In genomic region chrX:99509511-99509919, GRCm38 (mm10) we compare ENCODE assay signal across 17 mouse cellular contexts. TPM values are rescaled to one million over a fixed set of nuclear protein-coding genes. Genes with fewer than 3 reads are reported as not detected.
A peak's percentile ranks its signal among the peaks of the same experiment; 100 is the strongest.
DNase-seq lines count a peak whose midpoint lies in the region; ATAC-seq and TF ChIP-seq lines count a peak whose summit lies in the region.
"Had no signal": no experiment of that assay in that cellular context is flagged by ENCODE, and none has a peak within 500 bp of the region (broad histone marks: within the 10 kb centered on the region; RNA-seq: fewer than 3 reads in every experiment).

No protein-coding gene starts in this region.

- WGBS in intestine, embryonic 14.5 days = 58% methylated on average over 6 of the region's 6 CpGs
- 51% methylated on average over 6 of the region's 6 CpGs for WGBS in intestine, postnatal 0 days
- WGBS in lung, embryonic 16.5 days = 30% methylated on average over 6 of the region's 6 CpGs
- 32% methylated on average over 6 of the region's 6 CpGs for WGBS in forebrain, embryonic 16.5 days
- 48% methylated on average over 6 of the region's 6 CpGs for WGBS in stomach, embryonic 14.5 days

- no peak overlapping the region for H3K4me3 ChIP-seq in intestine, embryonic 14.5 days (ENCODE audit: low read depth, low read length)
- H3K4me3 ChIP-seq in intestine, postnatal 0 days (ENCODE audit: low read depth, low read length) = no peak overlapping the region
- no peak overlapping the region for H3K4me3 ChIP-seq in lung, embryonic 16.5 days (ENCODE audit: low read length)
- H3K4me3 ChIP-seq in forebrain, embryonic 16.5 days (replicated peaks; ENCODE audit: low read length) = no peak overlapping the region
- H3K4me3 ChIP-seq in stomach, embryonic 14.5 days (ENCODE audit: low read depth, low read length) = no peak overlapping the region
- H3K4me3 ChIP-seq in layer of hippocampus, adult 2 months = no peak overlapping the region
- H3K4me3 ChIP-seq: embryonic facial prominence, embryonic 12.5 days; heart, embryonic 15.5 days; liver, embryonic 15.5 days had no signal

- no peaks in the 10 kb centered on the region for H3K9me3 ChIP-seq in intestine, embryonic 14.5 days (ENCODE audit: control insufficient read depth, low read length)
- no peaks in the 10 kb centered on the region for H3K9me3 ChIP-seq in intestine, postnatal 0 days (ENCODE audit: control insufficient read depth)
- H3K9me3 ChIP-seq in lung, embryonic 16.5 days (ENCODE audit: control insufficient read depth, low read length) = no peaks in the 10 kb centered on the region
- H3K9me3 ChIP-seq in forebrain, embryonic 16.5 days (ENCODE audit: control insufficient read depth, low read length) = no peaks in the 10 kb centered on the region
- no peaks in the 10 kb centered on the region for H3K9me3 ChIP-seq in stomach, embryonic 14.5 days (ENCODE audit: control insufficient read depth, low read depth, low read length)
- H3K9me3 ChIP-seq: embryonic facial prominence, embryonic 12.5 days; G1E; heart, embryonic 15.5 days; liver, embryonic 15.5 days had no signal

- H3K4me1 ChIP-seq in intestine, embryonic 14.5 days (replicated peaks; ENCODE audit: control insufficient read depth, insufficient read depth, low read length) = no peaks in the 10 kb centered on the region
- H3K4me1 ChIP-seq in intestine, postnatal 0 days (replicated peaks; ENCODE audit: control insufficient read depth, insufficient read depth, low read length) = no peaks in the 10 kb centered on the region
- peaks cover 5% of the 10 kb centered on the region; the same call in 1 of the 2 replicates for H3K4me1 ChIP-seq in lung, embryonic 16.5 days (replicated peaks; ENCODE audit: control insufficient read depth, insufficient read depth, low read length)
- 0 out of 2 replicates have a peak, but pooled peaks cover 3% of the 10 kb centered on the region for H3K4me1 ChIP-seq in forebrain, embryonic 16.5 days (replicated peaks; ENCODE audit: control insufficient read depth, insufficient read depth, low read length)
- no peaks in the 10 kb centered on the region for H3K4me1 ChIP-seq in stomach, embryonic 14.5 days (ENCODE audit: control insufficient read depth, insufficient read depth, low read length)
- H3K4me1 ChIP-seq: embryonic facial prominence, embryonic 12.5 days; heart, embryonic 15.5 days; liver, embryonic 15.5 days had no signal

- no peaks in the 10 kb centered on the region for H3K36me3 ChIP-seq in intestine, embryonic 14.5 days (ENCODE audit: control insufficient read depth, insufficient read depth, low read length)
- H3K36me3 ChIP-seq in intestine, postnatal 0 days (ENCODE audit: control insufficient read depth, insufficient read depth) = no peaks in the 10 kb centered on the region
- no peaks in the 10 kb centered on the region for H3K36me3 ChIP-seq in lung, embryonic 16.5 days (ENCODE audit: control insufficient read depth, insufficient read depth, low read length)
- H3K36me3 ChIP-seq in forebrain, embryonic 16.5 days (ENCODE audit: control insufficient read depth, insufficient read depth) = no peaks in the 10 kb centered on the region
- H3K36me3 ChIP-seq in stomach, embryonic 14.5 days (ENCODE audit: control insufficient read depth, insufficient read depth, low read length) = no peaks in the 10 kb centered on the region
- H3K36me3 ChIP-seq: embryonic facial prominence, embryonic 12.5 days; G1E; heart, embryonic 15.5 days; liver, embryonic 15.5 days had no signal

- H3K4me2 ChIP-seq in intestine, embryonic 14.5 days (ENCODE audit: low read length) = no peak overlapping the region
- no peak overlapping the region for H3K4me2 ChIP-seq in intestine, postnatal 0 days (replicated peaks; ENCODE audit: low read depth)
- H3K4me2 ChIP-seq in lung, embryonic 16.5 days (ENCODE audit: low read depth, low read length) = no peak overlapping the region
- H3K4me2 ChIP-seq in forebrain, embryonic 16.5 days (ENCODE audit: low read length) = no peak overlapping the region
- H3K4me2 ChIP-seq in stomach, embryonic 14.5 days (replicated peaks; ENCODE audit: low read depth, low read length) = no peak overlapping the region
- H3K4me2 ChIP-seq: embryonic facial prominence, embryonic 12.5 days; heart, embryonic 15.5 days; liver, embryonic 15.5 days had no signal

- no peak for DNase-seq in intestine, embryonic 14.5 days (ENCODE audit: low spot score)
- DNase-seq in lung, postnatal 14 days = no peak
- DNase-seq in layer of hippocampus, adult 2 months (ENCODE audit: low spot score in 2 of 2) = no peak
- no peak for DNase-seq in gastrocnemius, adult 18-20 months (ENCODE audit: low spot score)
- DNase-seq: adrenal gland, postnatal 25 days; cerebellum, postnatal 10 days; gastrocnemius, postnatal 36 days; layer of hippocampus, adult 9-11 months; thymus, postnatal 14 days had no signal

- no peak overlapping the region for H3K9ac ChIP-seq in intestine, embryonic 14.5 days (ENCODE audit: low read length)
- no peak overlapping the region for H3K9ac ChIP-seq in intestine, postnatal 0 days (ENCODE audit: low read depth, low read length)
- no peak overlapping the region for H3K9ac ChIP-seq in lung, embryonic 16.5 days (ENCODE audit: low read length)
- H3K9ac ChIP-seq in forebrain, embryonic 16.5 days (replicated peaks; ENCODE audit: low read depth, low read length) = no peak overlapping the region
- no peak overlapping the region for H3K9ac ChIP-seq in stomach, embryonic 14.5 days (replicated peaks; ENCODE audit: low read depth, low read length)
- H3K9ac ChIP-seq: embryonic facial prominence, embryonic 12.5 days; heart, embryonic 15.5 days; liver, embryonic 15.5 days had no signal

- no peak; the same call in 1 of the 2 replicates for ATAC-seq in intestine, embryonic 14.5 days (replicated peaks; ENCODE audit: low FRiP score, low TSS enrichment, low read depth)
- ATAC-seq in intestine, postnatal 0 days = no peak
- ATAC-seq in lung, embryonic 16.5 days (ENCODE audit: low read depth) = peak; percentile 72
- 0 out of 2 replicates have a peak, but pooled peaks have one; percentile 16 for ATAC-seq in forebrain, embryonic 16.5 days
- ATAC-seq in stomach, embryonic 14.5 days (ENCODE audit: insufficient number of reproducible peaks, insufficient read depth, low FRiP score, low read depth) = peak; percentile 74

- 0 out of 2 replicates have a peak, but pooled peaks cover 13% of the 10 kb centered on the region for H3K27me3 ChIP-seq in intestine, embryonic 14.5 days (replicated peaks; ENCODE audit: control insufficient read depth, insufficient read depth, low read length)
- peaks cover 3% of the 10 kb centered on the region; the same call in 1 of the 2 replicates for H3K27me3 ChIP-seq in intestine, postnatal 0 days (replicated peaks; ENCODE audit: control insufficient read depth, insufficient read depth, low read length)
- H3K27me3 ChIP-seq in lung, embryonic 16.5 days (ENCODE audit: control insufficient read depth, insufficient read depth, low read depth, low read length) = peaks cover 6% of the 10 kb centered on the region; the same call in 1 of the 2 replicates
- H3K27me3 ChIP-seq in forebrain, embryonic 16.5 days (replicated peaks; ENCODE audit: control insufficient read depth, insufficient read depth, low read length) = peaks cover 3% of the 10 kb centered on the region; the same call in 1 of the 2 replicates
- H3K27me3 ChIP-seq in stomach, embryonic 14.5 days (ENCODE audit: control insufficient read depth, insufficient read depth, low read length) = no peaks in the 10 kb centered on the region

- no peak for TF ChIP-seq CTCF in intestine, postnatal 0 days (IDR thresholded peaks at IDR 0.05; ENCODE audit: low read depth)
- no peak for TF ChIP-seq CTCF in layer of hippocampus, adult 2 months (conservative IDR thresholded peaks at IDR 0.05)

- peak overlapping the region; percentile 38; the same call in 1 of the 2 replicates for H3K27ac ChIP-seq in intestine, embryonic 14.5 days (ENCODE audit: low read depth)
- H3K27ac ChIP-seq in intestine, postnatal 0 days (ENCODE audit: low read depth, low read length) = no peak overlapping the region
- peak overlapping the region; percentile 39 for H3K27ac ChIP-seq in lung, embryonic 16.5 days (ENCODE audit: low read length)
- H3K27ac ChIP-seq in forebrain, embryonic 16.5 days (ENCODE audit: low read length) = no peak overlapping the region
- peak overlapping the region; percentile 48; the same call in 1 of the 2 replicates for H3K27ac ChIP-seq in stomach, embryonic 14.5 days (ENCODE audit: low read length)
- no peak overlapping the region for H3K27ac ChIP-seq in layer of hippocampus, adult 2 months
- H3K27ac ChIP-seq: embryonic facial prominence, embryonic 12.5 days; heart, embryonic 15.5 days; liver, embryonic 15.5 days had no signal

RNA-seq across cellular contexts. Expression of gene Pja1, which starts 38.4 kb away (rescaled TPM):
- 143 and 161 TPM in 2 replicates for polyA plus RNA-seq in intestine, embryonic 14.5 days (2014; fragmentation: Nextera tagmentation; extraction: Ambion mirVana)
- polyA plus RNA-seq in intestine, postnatal 0 days (2015; fragmentation: Nextera tagmentation; extraction: Ambion mirVana) = 74.1 and 74.4 TPM in 2 replicates
- polyA plus RNA-seq in lung, embryonic 16.5 days (2015; fragmentation: Nextera tagmentation; extraction: Ambion mirVana) = 138 and 146 TPM in 2 replicates
- 408 and 409 TPM in 2 replicates for polyA plus RNA-seq in forebrain, embryonic 16.5 days (2015; fragmentation: Nextera tagmentation; extraction: Ambion mirVana)
- 149 and 153 TPM in 2 replicates for polyA plus RNA-seq in stomach, embryonic 14.5 days (2014; fragmentation: Nextera tagmentation; extraction: Ambion mirVana)
- total RNA-seq in layer of hippocampus, adult 2 months (2021) = 100 to 1,000 TPM; 203 to 207 TPM
- total RNA-seq in gastrocnemius, adult 18-20 months (2021) = 10 to 100 TPM; 14.0 to 14.1 TPM

Comparison
In these comparisons a context has a peak if more than half of its experiments do, and no peak if none do; other contexts are left out.
1. H3K27ac ChIP-seq: peak in intestine, embryonic 14.5 days (single experiment), lung, embryonic 16.5 days (single experiment) and stomach, embryonic 14.5 days (single experiment); none in intestine, postnatal 0 days (single experiment), forebrain, embryonic 16.5 days (single experiment) and layer of hippocampus, adult 2 months (single experiment).
2. ATAC-seq: peak in lung, embryonic 16.5 days (single experiment), forebrain, embryonic 16.5 days (single experiment) and stomach, embryonic 14.5 days (single experiment); none in intestine, embryonic 14.5 days (single experiment) and intestine, postnatal 0 days (single experiment).